Mouse (Mus musculus): ENCODE measurements around the gene Ppm1h. TPM values are rescaled to one million over a fixed set of nuclear protein-coding genes. Genes with fewer than 3 reads are reported as not detected.

Ppm1h gene
- polyA plus RNA-seq, 1 experiment from 2014 or later = 11.8 TPM

DNA sequence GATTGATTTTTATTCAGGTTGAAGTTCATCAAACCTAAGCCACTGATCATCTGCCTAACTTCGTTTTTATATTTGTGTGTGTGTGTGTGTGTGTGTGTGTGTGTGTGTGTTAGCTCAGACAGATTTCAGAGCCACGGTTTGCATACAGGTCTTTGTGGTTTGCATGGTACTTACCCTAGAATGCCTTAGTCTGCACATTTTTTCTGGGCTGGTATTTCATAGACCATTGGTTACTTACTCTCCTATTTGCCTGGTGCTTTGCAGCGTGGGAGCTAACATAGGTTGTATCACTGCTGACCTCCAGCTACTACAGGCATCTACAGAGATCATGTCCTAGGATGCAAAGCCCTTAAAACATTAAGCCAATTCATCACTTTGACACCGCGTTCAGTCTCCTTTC lies 33.7 kb downstream of the Ppm1h start:
- WGBS = 72% methylated on average over 5 of the region's 5 CpGs
- no peaks in the 10 kb centered on the region for H3K36me3 ChIP-seq
- H3K27ac ChIP-seq = 0 out of 2 replicates have a peak overlapping the region, but pooled peaks have one; percentile 5
- no peak for ATAC-seq (ENCODE audit: low FRiP score)
- peaks cover 39% of the 10 kb centered on the region for H3K4me1 ChIP-seq
- no peak overlapping the region for H3K4me3 ChIP-seq
- H3K9me3 ChIP-seq (replicated peaks) = no peaks in the 10 kb centered on the region
- no peak overlapping the region for H3K9ac ChIP-seq
- no peaks in the 10 kb centered on the region for H3K27me3 ChIP-seq
- no peak overlapping the region for H3K4me2 ChIP-seq (replicated peaks)

DNA sequence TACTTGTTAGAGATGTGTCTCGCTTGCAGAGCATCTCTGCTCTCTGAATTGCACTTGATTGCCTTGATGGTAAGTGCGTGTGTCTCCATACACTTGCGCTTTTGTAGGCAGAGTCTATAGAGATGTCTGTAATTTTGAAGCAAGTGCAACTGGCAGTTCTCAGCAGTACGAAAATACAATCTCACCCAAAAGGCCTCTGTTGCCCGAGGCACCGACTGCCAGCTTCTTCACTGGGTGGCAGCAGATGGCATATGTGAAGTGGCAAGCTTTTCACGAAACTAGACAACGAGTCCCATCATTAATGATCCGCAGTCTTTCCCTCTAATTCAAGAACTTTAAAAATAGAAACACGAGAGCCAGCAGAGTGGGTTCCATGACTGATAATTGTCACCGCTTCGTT lies 37.3 kb downstream of the Ppm1h start:
- Histone ChIP-seq H3K27me3 (no peaks in the 10 kb centered on the region), H3K9ac (no peak overlapping the region), H3K4me2 (replicated peaks) (0 out of 2 replicates have a peak overlapping the region, but pooled peaks have one; percentile 8), H3K27ac (peak overlapping the region; percentile 12; the same call in 1 of the 2 replicates), H3K36me3 (no peaks in the 10 kb centered on the region), H3K4me1 (peaks cover 44% of the 10 kb centered on the region), H3K9me3 (replicated peaks) (no peaks in the 10 kb centered on the region), H3K4me3 (no peak overlapping the region)
- no peak for ATAC-seq (ENCODE audit: low FRiP score)
- WGBS = 80% methylated on average over 12 of the region's 12 CpGs

DNA sequence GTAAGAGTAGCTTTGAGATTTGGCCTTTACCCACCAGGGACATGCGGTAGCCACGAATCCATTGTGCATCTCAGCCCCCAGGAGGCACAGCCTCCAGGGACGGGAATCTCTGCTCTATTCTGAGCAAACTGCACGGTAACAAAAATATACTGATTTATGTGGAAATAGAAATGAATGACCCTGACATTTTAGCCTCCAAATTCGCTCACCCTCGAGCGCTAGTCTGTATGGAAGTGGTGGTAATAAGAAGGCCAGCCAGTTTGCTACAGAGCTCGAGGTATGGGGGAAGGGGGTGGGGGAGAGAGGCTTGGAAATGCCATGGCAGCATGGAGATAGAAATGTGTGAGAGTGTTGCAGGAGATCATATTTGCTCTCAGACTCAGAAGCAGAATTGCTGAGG lies 37.7 kb downstream of the Ppm1h start:
- ATAC-seq (ENCODE audit: low FRiP score) = 0 out of 2 replicates have a peak, but pooled peaks have one; percentile 26
- H3K36me3 ChIP-seq = no peaks in the 10 kb centered on the region
- 56% methylated on average over 8 of the region's 8 CpGs for WGBS
- H3K4me1 ChIP-seq = peaks cover 44% of the 10 kb centered on the region
- H3K4me3 ChIP-seq = no peak overlapping the region
- no peak overlapping the region for H3K9ac ChIP-seq
- H3K27me3 ChIP-seq = no peaks in the 10 kb centered on the region
- peak overlapping the region; percentile 12; the same call in 1 of the 2 replicates for H3K27ac ChIP-seq
- 0 out of 2 replicates have a peak overlapping the region, but pooled peaks have one; percentile 8 for H3K4me2 ChIP-seq (replicated peaks)
- no peaks in the 10 kb centered on the region for H3K9me3 ChIP-seq (replicated peaks)

DNA sequence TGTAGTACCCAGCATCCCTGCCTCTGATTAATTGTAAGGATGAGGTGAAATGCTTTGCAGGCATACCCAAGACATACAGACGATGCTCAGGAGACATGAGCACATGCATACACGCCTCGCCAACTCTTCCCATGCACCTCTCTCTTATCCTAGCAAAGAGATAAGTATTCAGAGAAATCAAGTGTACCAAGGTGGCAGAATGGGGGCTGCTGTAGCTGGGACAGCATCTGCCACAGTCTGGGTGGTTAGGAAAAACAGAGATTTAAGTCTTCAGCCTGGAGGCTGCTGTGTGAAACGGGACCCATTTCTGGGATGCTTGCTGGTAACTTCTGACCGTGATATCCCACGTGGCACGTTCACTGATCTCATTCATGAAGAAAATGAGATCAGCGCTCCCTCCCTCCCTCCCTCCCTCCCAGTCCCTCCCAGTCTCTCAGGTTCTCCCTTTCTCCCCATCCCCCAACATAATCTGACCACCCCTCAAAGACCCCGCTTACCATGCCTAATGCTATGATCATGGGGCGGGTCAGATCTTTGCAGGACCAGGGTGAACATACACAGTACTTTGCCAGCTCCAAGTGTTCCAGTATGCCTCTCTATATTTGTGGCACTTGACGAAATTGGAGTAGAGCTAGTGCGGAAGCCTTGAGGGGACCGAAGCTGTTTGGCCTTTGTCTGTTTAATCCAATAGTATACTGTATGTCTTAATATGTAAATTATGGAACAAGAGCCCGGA lies 38.3 kb downstream of the Ppm1h start:
- no peak overlapping the region for H3K4me3 ChIP-seq
- no peaks in the 10 kb centered on the region for H3K27me3 ChIP-seq
- H3K36me3 ChIP-seq = no peaks in the 10 kb centered on the region
- WGBS = 75% methylated on average over 14 of the region's 14 CpGs
- no peaks in the 10 kb centered on the region for H3K9me3 ChIP-seq (replicated peaks)
- no peak overlapping the region for H3K27ac ChIP-seq
- H3K9ac ChIP-seq = no peak overlapping the region
- no peak overlapping the region for H3K4me2 ChIP-seq (replicated peaks)
- no peak for ATAC-seq (ENCODE audit: low FRiP score)
- H3K4me1 ChIP-seq = peaks cover 38% of the 10 kb centered on the region

DNA sequence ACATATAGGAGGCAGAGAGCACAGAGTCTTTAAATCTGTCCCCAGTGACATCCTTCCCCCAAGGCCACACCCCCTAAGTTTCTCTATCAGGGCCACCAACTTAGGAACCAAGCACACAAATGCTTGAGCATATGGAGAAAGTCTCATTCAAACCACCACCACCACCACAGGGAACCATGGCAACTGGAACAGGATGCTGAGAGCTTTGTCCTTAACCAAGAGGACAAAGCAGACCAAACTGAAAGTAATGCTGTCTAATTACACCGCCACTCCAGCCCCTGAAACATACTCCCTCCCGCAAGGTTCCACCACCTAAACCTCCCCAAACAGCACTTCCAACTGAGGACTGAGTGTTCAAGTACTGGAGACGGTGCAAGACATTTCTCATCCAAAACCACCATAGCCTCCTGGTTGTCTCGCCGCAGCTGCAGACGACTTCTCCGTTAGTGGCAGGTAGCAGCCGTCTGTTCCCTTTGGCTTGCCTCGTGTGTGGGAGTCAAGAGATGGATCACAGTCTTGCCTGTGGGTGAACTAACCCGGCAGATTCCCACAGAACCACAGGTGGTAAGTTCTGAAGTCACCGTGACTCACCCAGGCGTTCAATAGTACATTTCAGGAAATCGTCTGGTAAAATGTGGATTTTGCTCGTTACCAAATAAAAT lies 39.3 kb downstream of the Ppm1h start:
- H3K9me3 ChIP-seq (replicated peaks) = no peaks in the 10 kb centered on the region

DNA sequence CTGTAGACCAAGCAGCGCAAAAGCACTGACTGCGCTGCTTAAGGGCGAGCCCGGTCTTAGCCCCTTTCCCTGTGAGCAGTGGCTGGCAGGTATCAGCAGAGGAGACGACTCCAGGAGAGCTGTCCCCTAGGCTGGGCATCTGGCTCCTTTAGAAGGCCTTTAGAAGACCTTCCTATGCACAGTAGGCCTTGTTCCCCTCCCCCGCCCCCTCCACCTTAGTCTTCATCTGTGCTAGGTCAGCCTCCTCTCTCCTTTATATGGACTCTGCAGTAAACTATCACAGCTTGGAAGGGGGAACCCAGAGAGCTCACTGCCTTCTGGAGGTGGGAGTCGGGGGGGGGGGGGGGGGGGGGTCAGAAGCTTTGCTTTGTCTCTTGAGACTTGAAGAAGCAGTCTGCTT lies 40.4 kb downstream of the Ppm1h start:
- no peak for ATAC-seq (ENCODE audit: low FRiP score)
- Histone ChIP-seq H3K9me3 (replicated peaks) (no peaks in the 10 kb centered on the region), H3K4me1 (peaks cover 29% of the 10 kb centered on the region), H3K27ac (no peak overlapping the region), H3K4me2 (replicated peaks) (no peak overlapping the region), H3K4me3 (no peak overlapping the region), H3K36me3 (no peaks in the 10 kb centered on the region), H3K9ac (no peak overlapping the region), H3K27me3 (no peaks in the 10 kb centered on the region)
- WGBS = 76% methylated on average over 7 of the region's 7 CpGs

More for the DNA sequence above, 39.3 kb downstream of the Ppm1h start:
- no peak; the same call in 1 of the 2 replicates for ATAC-seq (ENCODE audit: low FRiP score)
- Histone ChIP-seq H3K4me3 (no peak overlapping the region), H3K36me3 (no peaks in the 10 kb centered on the region), H3K27ac (no peak overlapping the region), H3K27me3 (no peaks in the 10 kb centered on the region), H3K4me1 (peaks cover 32% of the 10 kb centered on the region), H3K9ac (no peak overlapping the region), H3K4me2 (replicated peaks) (no peak overlapping the region)
- WGBS = 73% methylated on average over 14 of the region's 14 CpGs

DNA sequence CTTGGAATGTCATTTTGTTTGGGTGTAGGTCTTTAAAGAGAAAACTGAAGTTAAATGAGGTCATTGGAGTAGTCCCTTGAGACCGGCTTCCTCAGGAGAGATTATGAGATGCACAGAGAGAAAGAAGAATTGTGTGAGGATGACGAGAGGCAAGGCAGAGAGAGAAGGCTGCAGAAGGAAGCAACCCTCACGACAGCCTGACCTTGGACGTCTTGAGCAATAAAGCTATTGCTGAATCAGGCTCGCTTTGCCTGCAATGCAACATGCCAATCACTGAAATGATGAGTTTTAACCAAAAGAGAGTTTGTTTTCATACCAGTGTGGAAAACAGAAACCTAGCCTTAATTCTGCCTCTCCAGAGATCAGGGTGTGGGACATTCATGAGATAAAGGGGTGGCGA lies 43.5 kb downstream of the Ppm1h start:
- no peak overlapping the region for H3K4me3 ChIP-seq
- H3K27ac ChIP-seq = no peak overlapping the region
- WGBS = 86% methylated on average over 6 of the region's 6 CpGs
- peaks cover 9% of the 10 kb centered on the region for H3K4me1 ChIP-seq
- no peaks in the 10 kb centered on the region for H3K9me3 ChIP-seq (replicated peaks)
- H3K4me2 ChIP-seq (replicated peaks) = no peak overlapping the region
- no peak for ATAC-seq (ENCODE audit: low FRiP score)
- no peak overlapping the region for H3K9ac ChIP-seq
- no peaks in the 10 kb centered on the region for H3K27me3 ChIP-seq
- H3K36me3 ChIP-seq = no peaks in the 10 kb centered on the region

DNA sequence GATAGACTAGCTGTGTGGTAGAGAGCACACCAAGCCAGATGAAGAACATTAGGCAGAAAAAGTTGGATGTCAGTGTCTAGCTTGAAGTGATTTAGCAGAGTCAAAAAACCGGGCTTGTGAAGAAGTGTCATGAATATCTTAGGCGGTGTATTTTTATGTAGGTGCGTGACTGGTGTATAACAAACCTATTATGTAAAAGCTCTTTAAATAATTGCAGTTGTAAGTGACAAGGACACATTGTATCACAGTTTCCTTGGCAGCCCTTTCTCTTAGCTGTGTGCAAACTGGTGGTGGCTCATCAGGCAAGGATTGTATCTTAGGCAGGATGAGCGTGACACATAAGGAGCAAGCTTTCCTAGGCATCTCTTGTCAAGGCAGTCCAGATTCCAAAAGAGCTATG lies 46.1 kb downstream of the Ppm1h start:
- H3K36me3 ChIP-seq = no peaks in the 10 kb centered on the region
- H3K27me3 ChIP-seq = no peaks in the 10 kb centered on the region
- H3K9me3 ChIP-seq (replicated peaks) = no peaks in the 10 kb centered on the region
- no peak overlapping the region for H3K9ac ChIP-seq
- no peak for ATAC-seq (ENCODE audit: low FRiP score)
- H3K4me2 ChIP-seq (replicated peaks) = no peak overlapping the region
- WGBS = 84% methylated on average over 4 of the region's 4 CpGs
- no peak overlapping the region for H3K27ac ChIP-seq
- no peak overlapping the region for H3K4me3 ChIP-seq
- H3K4me1 ChIP-seq = no peaks in the 10 kb centered on the region

DNA sequence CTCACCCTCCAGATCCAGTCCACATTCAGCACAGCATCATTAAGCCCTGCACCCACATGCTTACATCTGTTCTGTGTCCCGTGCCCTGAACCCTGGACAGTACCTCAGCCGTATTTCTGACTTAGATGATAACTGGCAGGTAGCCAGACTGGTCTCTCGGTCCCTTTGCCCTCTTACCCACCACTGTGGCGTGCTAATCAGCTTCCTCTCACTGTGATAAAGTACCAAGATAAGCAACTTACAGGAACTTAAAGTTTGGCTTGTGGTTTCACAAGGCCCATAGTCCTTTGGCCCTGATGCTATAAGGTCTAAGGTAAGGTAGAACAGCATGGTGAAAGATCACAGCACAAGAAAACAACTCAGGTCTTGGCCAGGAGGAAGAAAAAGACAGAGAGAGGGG lies 48.7 kb downstream of the Ppm1h start:
- Histone ChIP-seq H3K27me3 (no peaks in the 10 kb centered on the region), H3K27ac (no peak overlapping the region), H3K9me3 (replicated peaks) (no peaks in the 10 kb centered on the region), H3K36me3 (no peaks in the 10 kb centered on the region), H3K4me1 (no peaks in the 10 kb centered on the region), H3K4me3 (no peak overlapping the region), H3K9ac (no peak overlapping the region), H3K4me2 (replicated peaks) (no peak overlapping the region)
- WGBS = 74% methylated on average over 4 of the region's 4 CpGs
- no peak for ATAC-seq (ENCODE audit: low FRiP score)

DNA sequence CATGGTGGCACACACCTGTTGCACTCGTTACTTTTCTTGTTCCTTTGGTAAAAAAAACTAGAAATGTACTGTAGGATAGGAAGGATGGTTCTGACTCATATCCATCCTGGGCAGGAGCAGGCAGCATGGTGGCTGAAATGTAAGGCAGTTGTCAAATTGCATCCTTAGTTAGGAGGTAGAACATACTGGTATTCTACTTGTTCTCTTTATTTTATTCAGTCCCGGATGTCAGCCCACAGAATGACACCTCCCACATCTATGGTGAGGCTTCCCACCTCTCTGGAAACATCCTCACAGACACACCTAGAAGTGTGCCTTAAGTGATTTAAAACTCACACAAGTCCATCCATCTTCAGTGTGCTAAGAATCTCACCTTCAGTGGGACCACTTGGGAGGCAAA lies 49.6 kb downstream of the Ppm1h start:
- no peak overlapping the region for H3K4me2 ChIP-seq (replicated peaks)
- ATAC-seq (ENCODE audit: low FRiP score) = no peak
- H3K27me3 ChIP-seq = no peaks in the 10 kb centered on the region
- 89% methylated on average over 2 of the region's 2 CpGs for WGBS
- no peaks in the 10 kb centered on the region for H3K9me3 ChIP-seq (replicated peaks)
- H3K27ac ChIP-seq = no peak overlapping the region
- H3K4me1 ChIP-seq = no peaks in the 10 kb centered on the region
- H3K9ac ChIP-seq = no peak overlapping the region
- H3K36me3 ChIP-seq = no peaks in the 10 kb centered on the region
- no peak overlapping the region for H3K4me3 ChIP-seq

DNA sequence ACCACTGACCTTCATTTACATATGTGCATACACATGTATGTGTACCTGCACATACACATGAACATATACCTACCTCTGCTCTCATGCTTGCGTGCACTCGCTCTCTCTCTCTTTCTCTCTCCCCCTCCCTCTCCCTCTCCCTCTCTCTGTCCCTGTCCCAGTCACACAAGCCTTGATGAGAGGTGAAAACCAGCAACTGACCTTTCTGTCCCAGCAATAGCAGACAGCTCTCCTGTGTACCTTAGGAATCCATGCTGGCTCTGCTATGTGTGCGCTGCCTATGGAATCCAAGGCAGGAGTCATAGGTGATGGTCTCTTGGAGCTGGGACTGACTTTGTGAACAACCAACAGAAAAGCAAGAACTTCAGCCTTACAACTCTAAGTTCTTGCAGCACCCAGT lies 53.6 kb downstream of the Ppm1h start:
- ATAC-seq (ENCODE audit: low FRiP score) = no peak
- Histone ChIP-seq H3K4me1 (no peaks in the 10 kb centered on the region), H3K9me3 (replicated peaks) (no peaks in the 10 kb centered on the region), H3K9ac (no peak overlapping the region), H3K36me3 (no peaks in the 10 kb centered on the region), H3K27ac (no peak overlapping the region), H3K4me3 (no peak overlapping the region), H3K27me3 (no peaks in the 10 kb centered on the region), H3K4me2 (replicated peaks) (no peak overlapping the region)
- WGBS = 98% methylated on average over 3 of the region's 3 CpGs

DNA sequence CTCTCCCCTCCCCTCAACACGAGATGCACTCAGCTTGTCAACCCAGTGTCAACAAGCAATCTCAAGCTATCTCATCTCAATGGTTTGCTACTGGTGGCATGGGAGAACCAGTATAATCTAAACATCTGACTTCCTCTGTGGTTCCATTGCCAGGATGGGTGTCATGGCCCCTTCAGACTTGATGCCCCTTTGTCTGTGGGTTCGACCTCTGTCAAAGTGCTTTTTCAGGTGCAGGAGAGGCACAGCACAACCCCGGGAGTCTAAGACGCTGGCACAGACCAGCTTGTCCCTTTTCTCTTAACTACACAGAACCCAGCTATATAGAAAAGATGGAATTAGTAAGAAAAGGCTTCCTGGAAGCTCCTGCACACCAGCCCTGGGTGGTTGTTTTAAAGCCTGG lies 56.0 kb downstream of the Ppm1h start:
- no peak overlapping the region for H3K9ac ChIP-seq
- 87% methylated on average over 4 of the region's 4 CpGs for WGBS
- no peaks in the 10 kb centered on the region for H3K9me3 ChIP-seq (replicated peaks)
- H3K27ac ChIP-seq = no peak overlapping the region
- H3K4me1 ChIP-seq = no peaks in the 10 kb centered on the region
- no peak for ATAC-seq (ENCODE audit: low FRiP score)
- no peak overlapping the region for H3K4me2 ChIP-seq (replicated peaks)
- H3K4me3 ChIP-seq = no peak overlapping the region
- no peaks in the 10 kb centered on the region for H3K36me3 ChIP-seq
- no peaks in the 10 kb centered on the region for H3K27me3 ChIP-seq

Measured in hindbrain, embryonic 12.5 days (tissue).